Mouse (Mus musculus) layer of hippocampus, adult 11-12 months (tissue): ENCODE results near the gene P3h3.
"Not testable (repeated sequence)": the region's sequence is repeated elsewhere in the genome, so short reads cannot be mapped to it uniquely, and the experiment has no call there.

Experiments
- DNase-seq: peaks from one replicate; pipeline ENCODE4 v3.0.0; 2022; ENCODE audit warnings: low spot score

Gene P3h3

GRCm38 (mm10) chr6:124809052-124809774 lies 48.3 kb downstream of the P3h3 start:
- peak; percentile 81 for DNase-seq

GRCm38 (mm10) chr6:124808358-124809012 lies 49.1 kb downstream of the P3h3 start, which contains the start of gene Spsb2:
Gene Spsb2 (plus strand): TSS chr6:124808661.
- DNase-seq, result peak; percentile 56

GRCm38 (mm10) chr6:124807986-124808357 lies 49.6 kb downstream of the P3h3 start:
- no peak for DNase-seq

- DNase-seq, result no peak
Observed at GRCm38 (mm10) chr6:124807366-124807765, 50.2 kb downstream of the P3h3 start.

- DNase-seq, result no peak
Observed at GRCm38 (mm10) chr6:124806446-124807140, 51.0 kb downstream of the P3h3 start.

GRCm38 (mm10) chr6:124805341-124806321 lies 51.9 kb downstream of the P3h3 start:
- DNase-seq, result peak; percentile 95

GRCm38 (mm10) chr6:124804341-124804740 lies 53.2 kb downstream of the P3h3 start:
- DNase-seq, result no peak

GRCm38 (mm10) chr6:124803691-124804090 lies 53.9 kb downstream of the P3h3 start:
- not testable (repeated sequence) for DNase-seq

- DNase-seq, result no peak
Observed at GRCm38 (mm10) chr6:124803061-124803460, 54.5 kb downstream of the P3h3 start.

GRCm38 (mm10) chr6:124802400-124802799 lies 55.2 kb downstream of the P3h3 start:
- not testable (repeated sequence) for DNase-seq

GRCm38 (mm10) chr6:124796200-124796599 lies 61.4 kb downstream of the P3h3 start:
- no peak for DNase-seq

- no peak for DNase-seq
Observed at GRCm38 (mm10) chr6:124795781-124796180, 61.8 kb downstream of the P3h3 start.

- DNase-seq, result no peak
Observed at GRCm38 (mm10) chr6:124791911-124792310, 65.6 kb downstream of the P3h3 start.
